Mouse (Mus musculus) neural tube, embryonic 15.5 days (tissue): ENCODE results near the gene Pah. TPM values are rescaled to one million over a fixed set of nuclear protein-coding genes. Genes with fewer than 3 reads are reported as not detected.

Experiments used
- ATAC-seq: fragments of 200-750 bp; cut with Nextera tagmentation; 2 replicates; pipeline ENCODE4 v1.8.0; 2017; ENCODE audit warnings: mild to moderate bottlenecking, moderate TSS enrichment, moderate library complexity; ENCODE audit not compliant: low FRiP score
- H3K27ac ChIP-seq: fragments of 300-500 bp; sonication (generic); replicated peaks from 2 replicates; pipeline ENCODE4 v1.5.1; 2015; ENCODE audit warnings: mild to moderate bottlenecking, inconsistent platforms
- H3K27me3 ChIP-seq: fragments of 300-500 bp; sonication (generic); replicated peaks from 2 replicates; pipeline ENCODE4 v1.6.1; 2015; ENCODE audit warnings: inconsistent platforms
- H3K36me3 ChIP-seq: fragments of 300-500 bp; sonication (generic); 2 replicates; pipeline ENCODE4 v1.6.1; 2015; ENCODE audit warnings: inconsistent platforms
- H3K4me1 ChIP-seq: fragments of 300-500 bp; sonication (generic); 2 replicates; pipeline ENCODE4 v1.6.1; 2015; ENCODE audit warnings: inconsistent platforms
- H3K4me2 ChIP-seq: fragments of 300-500 bp; sonication (generic); 2 replicates; pipeline ENCODE4 v1.6.1; 2015; ENCODE audit warnings: inconsistent platforms, mild to moderate bottlenecking, moderate library complexity
- H3K4me3 ChIP-seq: fragments of 300-500 bp; sonication (generic); replicated peaks from 2 replicates; pipeline ENCODE4 v1.5.1; 2015; ENCODE audit warnings: mild to moderate bottlenecking, inconsistent platforms
- H3K9ac ChIP-seq: fragments of 300-500 bp; sonication (generic); replicated peaks from 2 replicates; pipeline ENCODE4 v1.6.1; 2015; ENCODE audit warnings: mild to moderate bottlenecking, inconsistent platforms
- H3K9me3 ChIP-seq: fragments of 300-500 bp; sonication (generic); replicated peaks from 2 replicates; pipeline ENCODE4 v1.6.1; 2016; ENCODE audit warnings: inconsistent platforms
- WGBS: fragments of 180-500 bp; shearing (Covaris S2); methylation state at CpG from one replicate; pipeline ENCODE4 v1.1.7; 2015; ENCODE audit warnings: mixed read lengths; 5-methylcytosine and 5-hydroxymethylcytosine counted together
- polyA plus RNA-seq: library from polyadenylated mRNA; unstranded; fragments of >200 nt; fragmentation: Nextera tagmentation; extraction: Ambion mirVana; gene quantifications from 2 replicates; pipeline ENCODE4 v1.2.1, GENCODE M21; 2015

Gene Pah
- polyA plus RNA-seq, 1 experiment from 2014 or later = not detected

DNA sequence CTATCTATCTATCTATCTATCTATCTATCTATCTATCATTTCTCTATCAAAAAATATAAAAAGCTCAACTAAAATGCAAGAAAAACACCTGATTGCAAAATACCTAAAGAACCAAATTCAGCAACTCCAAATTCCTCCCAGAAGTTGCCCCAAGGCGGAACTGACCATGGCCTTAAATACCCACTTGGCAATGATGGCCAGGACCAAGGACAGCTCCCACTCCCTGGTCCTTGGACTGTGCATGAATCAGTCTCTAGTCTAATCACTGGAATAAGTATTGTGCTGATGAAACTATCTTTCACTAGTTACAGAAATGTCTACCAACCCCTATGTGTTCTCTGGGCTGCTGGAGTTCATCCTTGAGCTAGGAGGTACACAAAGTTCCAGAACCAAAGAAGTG lies 65.1 kb downstream of the Pah start:
- ATAC-seq = no peak
- Histone ChIP-seq H3K9ac (no peak overlapping the region), H3K36me3 (no peaks in the 10 kb centered on the region), H3K27ac (no peak overlapping the region), H3K4me2 (no peak overlapping the region), H3K4me3 (no peak overlapping the region), H3K9me3 (no peaks in the 10 kb centered on the region; the same call in 1 of the 2 replicates), H3K4me1 (no peaks in the 10 kb centered on the region), H3K27me3 (no peaks in the 10 kb centered on the region)
- WGBS = 93% methylated on average over 1 of the region's 1 CpGs

DNA sequence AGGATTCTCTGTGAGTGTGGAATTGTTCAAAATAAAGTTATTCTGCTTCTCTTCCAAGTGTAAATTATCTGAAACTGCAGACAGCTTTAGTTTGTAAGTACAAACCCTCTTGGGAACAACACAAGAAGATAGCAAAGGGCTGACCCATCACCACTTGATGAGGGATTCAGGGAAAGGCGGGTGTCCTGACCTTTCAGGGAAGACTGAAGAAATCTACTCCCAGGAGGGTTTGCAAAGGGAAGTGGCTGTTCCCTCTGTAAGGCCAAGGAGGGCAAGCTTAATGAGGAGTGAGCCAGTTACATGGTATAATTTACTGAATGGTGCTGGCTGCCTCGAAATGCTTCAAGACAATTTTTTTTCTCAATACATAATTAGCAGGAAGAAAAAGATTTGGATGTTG lies 72.3 kb downstream of the Pah start:
- H3K4me3 ChIP-seq = no peak overlapping the region
- H3K9me3 ChIP-seq = no peaks in the 10 kb centered on the region
- H3K27me3 ChIP-seq = no peaks in the 10 kb centered on the region
- H3K27ac ChIP-seq = no peak overlapping the region
- no peak overlapping the region for H3K9ac ChIP-seq
- 41% methylated on average over 2 of the region's 2 CpGs for WGBS
- no peaks in the 10 kb centered on the region for H3K36me3 ChIP-seq
- no peak overlapping the region for H3K4me2 ChIP-seq
- no peak for ATAC-seq
- H3K4me1 ChIP-seq = peaks cover 6% of the 10 kb centered on the region

GRCm38 (mm10) chr10:87596361-87597074 lies 74.9 kb downstream of the Pah start:
- peak; percentile 86; the same call in 1 of the 2 replicates for ATAC-seq
- no peak overlapping the region for H3K9ac ChIP-seq
- WGBS = 45% methylated on average over 5 of the region's 5 CpGs

GRCm38 (mm10) chr10:87597075-87597677 lies 75.6 kb downstream of the Pah start:
- peak overlapping the region; percentile 34 for H3K4me2 ChIP-seq
- no peak overlapping the region for H3K9ac ChIP-seq
- no peak overlapping the region for H3K4me3 ChIP-seq
- no peaks in the 10 kb centered on the region for H3K9me3 ChIP-seq
- no peak overlapping the region for H3K27ac ChIP-seq
- no peaks in the 10 kb centered on the region for H3K27me3 ChIP-seq
- H3K4me1 ChIP-seq = peaks cover 6% of the 10 kb centered on the region
- peak; percentile 35; the same call in 1 of the 2 replicates for ATAC-seq
- H3K36me3 ChIP-seq = no peaks in the 10 kb centered on the region
- WGBS = 40% methylated on average over 9 of the region's 9 CpGs

More at GRCm38 (mm10) chr10:87596361-87597074, 74.9 kb downstream of the Pah start:
- H3K27me3 ChIP-seq = no peaks in the 10 kb centered on the region
- peak overlapping the region; percentile 34 for H3K4me2 ChIP-seq
- H3K36me3 ChIP-seq = no peaks in the 10 kb centered on the region
- H3K4me3 ChIP-seq = no peak overlapping the region
- H3K9me3 ChIP-seq = no peaks in the 10 kb centered on the region
- H3K4me1 ChIP-seq = peaks cover 6% of the 10 kb centered on the region
- no peak overlapping the region for H3K27ac ChIP-seq

- H3K27ac ChIP-seq = no peak overlapping the region
- no peak overlapping the region for H3K9ac ChIP-seq
- WGBS = 60% methylated on average over 1 of the region's 1 CpGs
- no peak overlapping the region for H3K4me2 ChIP-seq
- peaks cover 2% of the 10 kb centered on the region for H3K4me1 ChIP-seq
- H3K9me3 ChIP-seq = no peaks in the 10 kb centered on the region
- H3K27me3 ChIP-seq = no peaks in the 10 kb centered on the region
- no peak for ATAC-seq
- no peak overlapping the region for H3K4me3 ChIP-seq
- no peaks in the 10 kb centered on the region for H3K36me3 ChIP-seq
Observed at GRCm38 (mm10) chr10:87602151-87602550, 80.6 kb downstream of the Pah start.

DNA sequence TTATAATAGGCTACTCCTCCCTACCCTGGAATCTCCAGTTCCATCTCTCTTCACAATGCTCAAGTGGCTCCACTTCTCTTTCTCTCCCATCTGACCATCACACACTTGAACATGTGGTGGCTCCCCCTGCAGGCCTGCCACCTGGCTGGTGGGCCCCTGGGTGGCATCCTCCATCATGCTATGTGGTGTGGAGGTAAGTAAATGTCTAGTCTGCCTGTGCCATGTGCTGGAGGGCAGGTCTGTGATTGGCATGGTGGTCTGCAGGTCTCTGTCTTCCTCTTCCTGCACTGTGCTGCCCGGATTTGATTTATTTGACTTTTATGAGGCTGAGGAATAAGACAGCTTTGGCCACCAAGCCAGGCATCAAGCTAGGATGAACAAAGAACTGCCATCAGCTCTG lies 103.6 kb downstream of the Pah start:
- no peak for ATAC-seq
- Histone ChIP-seq H3K4me2 (no peak overlapping the region), H3K9me3 (no peaks in the 10 kb centered on the region), H3K27me3 (no peaks in the 10 kb centered on the region), H3K36me3 (no peaks in the 10 kb centered on the region), H3K27ac (no peak overlapping the region), H3K9ac (no peak overlapping the region), H3K4me3 (no peak overlapping the region), H3K4me1 (no peaks in the 10 kb centered on the region)
- WGBS = 88% methylated on average over 1 of the region's 1 CpGs

Other genes starting within 250 kb of the Pah start
- 5.2 and 7.4 TPM in 2 replicates for gene Ascl1, start 28.1 kb upstream of the Pah start, polyA plus RNA-seq